Mouse (Mus musculus): ENCODE data around the gene Dhtkd1.

Gene Dhtkd1

GRCm38 (mm10) chr2:5930291-5931054 lies 12.1 kb downstream of the Dhtkd1 start:
- DNase-seq: no peak

- DNase-seq: no peak
Observed at GRCm38 (mm10) chr2:5929793-5930192, 12.8 kb downstream of the Dhtkd1 start.

- DNase-seq: no peak
Observed at GRCm38 (mm10) chr2:5927481-5927880, 15.1 kb downstream of the Dhtkd1 start.

GRCm38 (mm10) chr2:5923786-5924185 lies 18.8 kb downstream of the Dhtkd1 start:
- no peak for DNase-seq

- DNase-seq: no peak
Observed at GRCm38 (mm10) chr2:5922823-5923222, 19.8 kb downstream of the Dhtkd1 start.

GRCm38 (mm10) chr2:5911282-5911965 lies 31.2 kb downstream of the Dhtkd1 start:
- no peak for DNase-seq

GRCm38 (mm10) chr2:5906625-5907024 lies 36.0 kb downstream of the Dhtkd1 start:
- DNase-seq: peak; percentile 51

GRCm38 (mm10) chr2:5906092-5906491 lies 36.5 kb downstream of the Dhtkd1 start:
- peak; percentile 25 for DNase-seq

- peak; percentile 17 for DNase-seq
Observed at GRCm38 (mm10) chr2:5900145-5900544, 42.4 kb downstream of the Dhtkd1 start.

- peak; percentile 99 for DNase-seq
Observed at GRCm38 (mm10) chr2:5894843-5895570, 47.6 kb downstream of the Dhtkd1 start, which contains the start of gene Sec61a2. TSS of gene Sec61a2 (minus strand) at chr2:5895432.

- DNase-seq: peak; percentile 15
Observed at GRCm38 (mm10) chr2:5894296-5894695, 48.3 kb downstream of the Dhtkd1 start.

GRCm38 (mm10) chr2:5889412-5889811 lies 53.2 kb downstream of the Dhtkd1 start:
- DNase-seq: no peak

- DNase-seq: no peak
Observed at GRCm38 (mm10) chr2:5888865-5889264, 53.7 kb downstream of the Dhtkd1 start.

- DNase-seq: peak; percentile 16
Observed at GRCm38 (mm10) chr2:5877446-5877845, 65.1 kb downstream of the Dhtkd1 start.

GRCm38 (mm10) chr2:5869746-5870145 lies 72.8 kb downstream of the Dhtkd1 start:
- DNase-seq: no peak

GRCm38 (mm10) chr2:5867681-5868080 lies 74.9 kb downstream of the Dhtkd1 start:
- no peak for DNase-seq

- no peak for DNase-seq
Observed at GRCm38 (mm10) chr2:5862834-5863233, 79.8 kb downstream of the Dhtkd1 start, which contains the start of gene Gm13199. TSS of gene Gm13199 (minus strand) at chr2:5862934.

GRCm38 (mm10) chr2:5851866-5852265 lies 90.7 kb downstream of the Dhtkd1 start:
- DNase-seq: no peak

- no peak for DNase-seq
Observed at GRCm38 (mm10) chr2:5851116-5851515, 91.5 kb downstream of the Dhtkd1 start.
